Mouse (Mus musculus) thymus, adult 2 months (tissue): ENCODE data around the gene Slc13a2. TPM values are rescaled to one million over a fixed set of nuclear protein-coding genes. Genes with fewer than 3 reads are reported as not detected.

Experiments
- DNase-seq: peaks from one replicate; pipeline ENCODE4 v3.0.0; 2021
- H3K27ac ChIP-seq: fragments of 200-500 bp; 2 replicates; pipeline ENCODE4 v1.5.1; 2012; ENCODE audit warnings: low read length, control low read depth; ENCODE audit not compliant: control insufficient read depth, insufficient read depth
- H3K27me3 ChIP-seq: fragments of 200-500 bp; 2 replicates; pipeline ENCODE4 v1.6.1; 2012; ENCODE audit warnings: mild to moderate bottlenecking, low read length, moderate library complexity, mixed read lengths; ENCODE audit not compliant: control insufficient read depth, insufficient read depth
- H3K36me3 ChIP-seq: fragments of 200-500 bp; 2 replicates; pipeline ENCODE4 v1.6.1; 2012; ENCODE audit warnings: mild to moderate bottlenecking, low read length, moderate library complexity; ENCODE audit not compliant: control insufficient read depth, insufficient read depth
- H3K4me1 ChIP-seq: fragments of 200-500 bp; replicated peaks from 2 replicates; pipeline ENCODE4 v1.6.1; 2012; ENCODE audit warnings: low read length; ENCODE audit not compliant: control insufficient read depth, insufficient read depth
- H3K4me3 ChIP-seq: fragments of 200-500 bp; 2 replicates; pipeline ENCODE4 v1.5.1; 2012; ENCODE audit warnings: mild to moderate bottlenecking, low read length, control low read depth, moderate library complexity; ENCODE audit not compliant: control insufficient read depth, insufficient read depth
- CTCF ChIP-seq: fragments of 200-500 bp; IDR thresholded peaks from 2 replicates; pipeline ENCODE4 v1.5.1; 2012; ENCODE audit warnings: mild to moderate bottlenecking, control low read depth, low read length, moderate library complexity, borderline replicate concordance; ENCODE audit not compliant: control insufficient read depth, poor library complexity, insufficient read depth; ENCODE audit errors: extremely low read depth
- POLR2A ChIP-seq: fragments of 200-500 bp; IDR thresholded peaks from 2 replicates; pipeline ENCODE4 v1.6.1; 2012; ENCODE audit warnings: mild to moderate bottlenecking, low read length, control low read depth, moderate library complexity; ENCODE audit not compliant: control insufficient read depth, poor library complexity, insufficient read depth; ENCODE audit errors: extremely low read depth
- WGBS: fragments of 180-500 bp; shearing (Covaris S2); methylation state at CpG from one replicate; pipeline ENCODE4 v1.1.7; 2018; 5-methylcytosine and 5-hydroxymethylcytosine counted together
- polyA plus RNA-seq: library from polyadenylated mRNA; depleted of rRNA; stranded (reverse); fragments of >200 nt; gene quantifications from 2 replicates; pipeline ENCODE4 v1.2.3, GENCODE M21; 2012

Slc13a2 gene
- polyA plus RNA-seq, 1 experiment, result 0.61 TPM

- DNase-seq, result no peak
- Histone ChIP-seq H3K27me3 (no peaks in the 10 kb centered on the region), H3K27ac (no peak overlapping the region), H3K4me1 (peaks cover 12% of the 10 kb centered on the region; the same call in 1 of the 2 replicates), H3K36me3 (no peaks in the 10 kb centered on the region), H3K4me3 (peak overlapping the region; percentile 70; the same call in 1 of the 2 replicates)
- WGBS, result 65% methylated on average over 9 of the region's 9 CpGs
- no peak; the same call in 1 of the 2 replicates for TF ChIP-seq POLR2A
- TF ChIP-seq CTCF, result no peak
Observed at GRCm38 (mm10) chr11:78465116-78465515, 43.1 kb upstream of the Slc13a2 start.

- Histone ChIP-seq H3K4me3 (no peak overlapping the region), H3K27ac (no peak overlapping the region), H3K4me1 (peaks cover 12% of the 10 kb centered on the region; the same call in 1 of the 2 replicates), H3K27me3 (no peaks in the 10 kb centered on the region), H3K36me3 (no peaks in the 10 kb centered on the region)
- no peak for DNase-seq
- 85% methylated on average over 13 of the region's 13 CpGs for WGBS
- TF ChIP-seq POLR2A (no peak), CTCF (no peak)
Observed at GRCm38 (mm10) chr11:78463286-78464036, 41.4 kb upstream of the Slc13a2 start.

GRCm38 (mm10) chr11:78462669-78463068, 40.7 kb upstream of the Slc13a2 start:
- peaks cover 12% of the 10 kb centered on the region; the same call in 1 of the 2 replicates for H3K4me1 ChIP-seq
- no peak for TF ChIP-seq CTCF
- no peak for TF ChIP-seq POLR2A
- no peak overlapping the region for H3K4me3 ChIP-seq
- H3K27ac ChIP-seq, result no peak overlapping the region
- WGBS, result 91% methylated on average over 5 of the region's 5 CpGs
- H3K27me3 ChIP-seq, result no peaks in the 10 kb centered on the region
- no peak for DNase-seq
- H3K36me3 ChIP-seq, result no peaks in the 10 kb centered on the region

- DNase-seq, result no peak
- Histone ChIP-seq H3K36me3 (no peaks in the 10 kb centered on the region), H3K4me3 (no peak overlapping the region), H3K27me3 (no peaks in the 10 kb centered on the region), H3K4me1 (peaks cover 12% of the 10 kb centered on the region; the same call in 1 of the 2 replicates), H3K27ac (no peak overlapping the region)
- WGBS, result 76% methylated on average over 1 of the region's 1 CpGs
- TF ChIP-seq CTCF (no peak), POLR2A (no peak)
Observed at GRCm38 (mm10) chr11:78461894-78462293, 39.9 kb upstream of the Slc13a2 start.

- 84% methylated on average over 17 of the region's 17 CpGs for WGBS
- no peak for DNase-seq
- H3K4me3 ChIP-seq, result no peak overlapping the region
- H3K27ac ChIP-seq, result no peak overlapping the region
- H3K27me3 ChIP-seq, result no peaks in the 10 kb centered on the region
- no peak for TF ChIP-seq POLR2A
- TF ChIP-seq CTCF, result no peak
- no peaks in the 10 kb centered on the region for H3K4me1 ChIP-seq
- no peaks in the 10 kb centered on the region for H3K36me3 ChIP-seq
Observed at GRCm38 (mm10) chr11:78458740-78459139, 36.7 kb upstream of the Slc13a2 start.

GRCm38 (mm10) chr11:78455308-78455707, 33.3 kb upstream of the Slc13a2 start:
- Histone ChIP-seq H3K27me3 (no peaks in the 10 kb centered on the region), H3K36me3 (no peaks in the 10 kb centered on the region), H3K4me3 (no peak overlapping the region), H3K27ac (no peak overlapping the region), H3K4me1 (no peaks in the 10 kb centered on the region)
- TF ChIP-seq POLR2A (no peak), CTCF (no peak)
- 30% methylated on average over 5 of the region's 5 CpGs for WGBS
- DNase-seq, result peak; percentile 38

- H3K27me3 ChIP-seq, result no peaks in the 10 kb centered on the region
- no peaks in the 10 kb centered on the region for H3K4me1 ChIP-seq
- WGBS, result 74% methylated on average over 7 of the region's 7 CpGs
- H3K4me3 ChIP-seq, result no peak overlapping the region
- no peak for DNase-seq
- TF ChIP-seq POLR2A (no peak), CTCF (no peak)
- no peak overlapping the region for H3K27ac ChIP-seq
- no peaks in the 10 kb centered on the region for H3K36me3 ChIP-seq
Observed at GRCm38 (mm10) chr11:78454276-78454675, 32.3 kb upstream of the Slc13a2 start.
